Mouse (Mus musculus) cerebellum, adult 2 months (tissue): Measurements from ENCODE around the gene Cstf2t. TPM values are rescaled to one million over a fixed set of nuclear protein-coding genes. Genes with fewer than 3 reads are reported as not detected.

ENCODE experiments used
- DNase-seq, 2 experiments: peaks; one replicate each; pipeline ENCODE4 v3.0.0; 2021
- H3K27ac ChIP-seq: fragments of 200-500 bp; 2 replicates; pipeline ENCODE4 v1.5.1; 2012; ENCODE audit warnings: low read length, control low read depth, inconsistent platforms; ENCODE audit not compliant: insufficient read depth
- H3K27me3 ChIP-seq: fragments of 200-500 bp; 2 replicates; pipeline ENCODE4 v1.6.1; 2012; ENCODE audit warnings: inconsistent platforms, mild to moderate bottlenecking, low read length, moderate library complexity; ENCODE audit not compliant: control insufficient read depth, insufficient read depth
- H3K4me1 ChIP-seq: fragments of 200-500 bp; 2 replicates; pipeline ENCODE4 v1.6.1; 2011; ENCODE audit warnings: low read length; ENCODE audit not compliant: control insufficient read depth, insufficient read depth
- H3K4me3 ChIP-seq: fragments of 200-500 bp; replicated peaks from 2 replicates; pipeline ENCODE3; 2011; ENCODE audit warnings: mild to moderate bottlenecking, low read depth, low read length, control low read depth; ENCODE audit not compliant: insufficient read depth
- CTCF ChIP-seq: fragments of 200-500 bp; IDR thresholded peaks from 2 replicates; pipeline ENCODE4 v1.5.1; 2011; ENCODE audit warnings: low read depth, mild to moderate bottlenecking, control low read depth, low read length, moderate library complexity, borderline replicate concordance; ENCODE audit not compliant: insufficient read depth
- POLR2A ChIP-seq: fragments of 200-500 bp; IDR thresholded peaks from 2 replicates; pipeline ENCODE4 v1.6.1; 2011; ENCODE audit warnings: low read length, control low read depth, borderline replicate concordance; ENCODE audit not compliant: insufficient read depth
- WGBS: fragments of 180-500 bp; shearing (Covaris S2); methylation state at CpG from one replicate; pipeline ENCODE4 v1.1.7; 2018; 5-methylcytosine and 5-hydroxymethylcytosine counted together
- polyA plus RNA-seq: library from polyadenylated mRNA; depleted of rRNA; stranded (reverse); fragments of >200 nt; gene quantifications from 2 replicates; pipeline ENCODE4 v1.2.3, GENCODE M21; 2012

Cstf2t gene
- polyA plus RNA-seq, 1 experiment: 42.1 TPM

GRCm38 (mm10) chr19:31074717-31075063 lies 7.9 kb upstream of the Cstf2t start:
- Histone ChIP-seq H3K27ac (no peak overlapping the region), H3K4me3 (no peak overlapping the region), H3K27me3 (no peaks in the 10 kb centered on the region), H3K4me1 (no peaks in the 10 kb centered on the region)
- DNase-seq: no peak
- WGBS: 8% methylated on average over 3 of the region's 3 CpGs
- TF ChIP-seq POLR2A (no peak), CTCF (no peak)

- H3K4me1 ChIP-seq: no peaks in the 10 kb centered on the region
- no peak for DNase-seq
- no peak overlapping the region for H3K27ac ChIP-seq
- H3K4me3 ChIP-seq: no peak overlapping the region
- 37% methylated on average over 4 of the region's 4 CpGs for WGBS
- TF ChIP-seq CTCF (no peak), POLR2A (no peak)
- no peaks in the 10 kb centered on the region for H3K27me3 ChIP-seq
Observed at GRCm38 (mm10) chr19:31076106-31076505, 6.5 kb upstream of the Cstf2t start.

- DNase-seq: no peak
Observed at GRCm38 (mm10) chr19:31078241-31078640, 4.4 kb upstream of the Cstf2t start.

GRCm38 (mm10) chr19:31082226-31082625 lies 411 bp upstream of the Cstf2t start:
- H3K27me3 ChIP-seq: no peaks in the 10 kb centered on the region
- peak overlapping the region; percentile 96 for H3K4me3 ChIP-seq
- no peak overlapping the region; the same call in 1 of the 2 replicates for H3K27ac ChIP-seq
- TF ChIP-seq CTCF (no peak), POLR2A (no peak)
- 19% methylated on average over 7 of the region's 7 CpGs for WGBS
- no peak for DNase-seq
- peaks cover 11% of the 10 kb centered on the region for H3K4me1 ChIP-seq

More at GRCm38 (mm10) chr19:31078241-31078640, 4.4 kb upstream of the Cstf2t start:
- no peaks in the 10 kb centered on the region for H3K4me1 ChIP-seq
- no peak overlapping the region for H3K27ac ChIP-seq
- no peak overlapping the region for H3K4me3 ChIP-seq
- TF ChIP-seq CTCF: no peak
- TF ChIP-seq POLR2A: no peak
- 18% methylated on average over 3 of the region's 3 CpGs for WGBS
- no peaks in the 10 kb centered on the region for H3K27me3 ChIP-seq

- H3K27ac ChIP-seq: no peak overlapping the region
- 97% methylated on average over 8 of the region's 8 CpGs for WGBS
- H3K4me3 ChIP-seq: peak overlapping the region; percentile 15
- H3K27me3 ChIP-seq: no peaks in the 10 kb centered on the region
- TF ChIP-seq POLR2A (no peak), CTCF (no peak)
- DNase-seq: peak in 1 of 2 experiments; percentile 31
- H3K4me1 ChIP-seq: peaks cover 11% of the 10 kb centered on the region
Observed at GRCm38 (mm10) chr19:31083761-31084160, 1.1 kb downstream of the Cstf2t start.

- no peaks in the 10 kb centered on the region for H3K27me3 ChIP-seq
- 74% methylated on average over 3 of the region's 3 CpGs for WGBS
- DNase-seq: no peak
Observed at GRCm38 (mm10) chr19:31097857-31098256, 15.2 kb downstream of the Cstf2t start.

GRCm38 (mm10) chr19:31099369-31099768 lies 16.7 kb downstream of the Cstf2t start:
- WGBS: 84% methylated on average over 3 of the region's 3 CpGs
- no peaks in the 10 kb centered on the region for H3K27me3 ChIP-seq
- TF ChIP-seq CTCF (no peak), POLR2A (no peak)

More at GRCm38 (mm10) chr19:31097857-31098256, 15.2 kb downstream of the Cstf2t start:
- Histone ChIP-seq H3K27ac (no peak overlapping the region), H3K4me3 (no peak overlapping the region), H3K4me1 (no peaks in the 10 kb centered on the region)
- no peak for TF ChIP-seq CTCF
- TF ChIP-seq POLR2A: no peak

GRCm38 (mm10) chr19:31104764-31105163 lies 22.1 kb downstream of the Cstf2t start:
- DNase-seq: no peak
- Histone ChIP-seq H3K4me1 (no peaks in the 10 kb centered on the region), H3K27me3 (no peaks in the 10 kb centered on the region), H3K27ac (no peak overlapping the region), H3K4me3 (no peak overlapping the region)
- WGBS: 83% methylated on average over 6 of the region's 6 CpGs
- TF ChIP-seq CTCF: no peak
- no peak for TF ChIP-seq POLR2A

More at GRCm38 (mm10) chr19:31099369-31099768, 16.7 kb downstream of the Cstf2t start:
- Histone ChIP-seq H3K4me1 (no peaks in the 10 kb centered on the region), H3K4me3 (no peak overlapping the region), H3K27ac (no peak overlapping the region)
- no peak for DNase-seq
